Mouse (Mus musculus): ENCODE measurements around the gene Map3k4.

DNA sequence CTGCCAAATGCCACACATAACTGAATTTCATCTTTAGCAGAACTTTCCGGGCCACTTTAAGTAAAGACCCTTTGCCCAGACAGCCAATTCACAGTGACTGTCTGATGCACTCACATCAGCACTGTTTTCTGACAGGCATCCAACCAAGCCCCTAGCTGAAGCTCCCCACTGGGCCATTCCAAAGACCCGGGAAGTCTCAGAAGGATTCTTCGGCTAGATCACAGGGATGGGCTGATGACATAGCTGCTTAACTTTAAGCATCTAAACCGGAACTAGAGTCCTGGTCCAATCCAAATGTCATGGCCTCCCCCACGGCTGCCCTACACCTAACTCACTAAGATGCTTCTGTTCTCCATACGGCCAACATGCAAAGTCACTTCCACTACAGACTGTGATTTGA is 25.0 kb downstream of the Map3k4 start:
- TF ChIP-seq POLR2A (IDR thresholded peaks at IDR 0.05; ENCODE audit: extremely low read depth, insufficient read depth, low read length) (no peak), CTCF (IDR thresholded peaks at IDR 0.05; ENCODE audit: low read depth, low read length) (no peak)

Data from liver, adult 2 months (tissue).